In genomic region chr1:175128525-175128924, GRCm38 (mm10) we compare ENCODE assay signal across 10 mouse cellular contexts.
A peak's percentile ranks its signal among the peaks of the same experiment; 100 is the strongest.
DNase-seq lines count a peak whose midpoint lies in the region; ATAC-seq and TF ChIP-seq lines count a peak whose summit lies in the region.
"Had no signal": no experiment of that assay in that cellular context is flagged by ENCODE, and none has a peak within 500 bp of the region (broad histone marks: within the 10 kb centered on the region; RNA-seq: fewer than 3 reads in every experiment).

No protein-coding gene starts in this region.

- no peaks in the 10 kb centered on the region for H3K36me3 ChIP-seq in kidney, embryonic 15.5 days

- H3K9ac ChIP-seq in kidney, embryonic 15.5 days: no peak overlapping the region

- H3K4me2 ChIP-seq in kidney, embryonic 15.5 days: no peak overlapping the region

- intact Hi-C loops in left cerebral cortex, adult 2 months (cut with DNase I): no loop called here

- peak; percentile 20 for DNase-seq in kidney, adult 11 months
- DNase-seq in NIH3T3 (ENCODE audit: low read depth): peak; percentile 34
- DNase-seq in cerebellum, adult 9-10 months: peak; percentile 86
- DNase-seq in left cerebral cortex, adult 2 months (ENCODE audit: extremely low spot score in 1 of 2, low spot score in 2 of 2): no peak
- no peak for DNase-seq in embryo, embryonic 10 days (ENCODE audit: low spot score)
- no peak for DNase-seq in urinary bladder, postnatal 10 days (ENCODE audit: low spot score)
- DNase-seq: embryo, embryonic 11 days; layer of hippocampus, adult 9-11 months had no signal

- no peaks in the 10 kb centered on the region for H3K9me3 ChIP-seq in kidney, embryonic 15.5 days (replicated peaks)

- no peaks in the 10 kb centered on the region for H3K4me1 ChIP-seq in kidney, embryonic 15.5 days

- no peaks in the 10 kb centered on the region for H3K27me3 ChIP-seq in kidney, embryonic 15.5 days

- no peak overlapping the region for H3K27ac ChIP-seq in kidney, embryonic 15.5 days
- peak overlapping the region; percentile 33; the same call in 1 of the 2 replicates for H3K27ac ChIP-seq in left cerebral cortex, adult 2 months

- no peak; the same call in 1 of the 2 replicates for ATAC-seq in kidney, embryonic 15.5 days (replicated peaks; ENCODE audit: low FRiP score)
- no peak for ATAC-seq in erythroid progenitor cell, adult 5-6 weeks (replicated peaks; ENCODE audit: low FRiP score, poor library complexity, severe bottlenecking)

- no peak overlapping the region for H3K4me3 ChIP-seq in kidney, embryonic 15.5 days (replicated peaks)
- H3K4me3 ChIP-seq in left cerebral cortex, adult 2 months: no peak overlapping the region

- 39% methylated on average over 2 of the region's 2 CpGs for WGBS in kidney, embryonic 15.5 days

- no peak for TF ChIP-seq CTCF in left cerebral cortex, adult 2 months (IDR thresholded peaks at IDR 0.05)

Comparison
In these comparisons a context has a peak if more than half of its experiments do, and no peak if none do; other contexts are left out.
1. DNase-seq: peak in kidney, adult 11 months (single experiment), NIH3T3 (single experiment) and cerebellum, adult 9-10 months (single experiment); none in left cerebral cortex, adult 2 months (0 of 2), embryo, embryonic 10 days (single experiment) and urinary bladder, postnatal 10 days (single experiment).